Mouse (Mus musculus) stomach, postnatal 0 days (tissue): ENCODE measurements at regions not wholly inside any gene's neighbourhood (a gene's known extent, or its start where the extent isn't known, plus 50 kb on each side); places are given as distances from the start of the nearest gene placed in this dataset.

ENCODE experiments used
- CTCF ChIP-seq: IDR thresholded peaks from 2 replicates; pipeline ENCODE4 v1.5.1; 2016; ENCODE audit warnings: antibody characterized with exemption, low read depth, mild to moderate bottlenecking, moderate library complexity
- EP300 ChIP-seq: optimal IDR thresholded peaks from 2 replicates; pipeline ENCODE3; 2016; ENCODE audit warnings: antibody characterized with exemption

DNA sequence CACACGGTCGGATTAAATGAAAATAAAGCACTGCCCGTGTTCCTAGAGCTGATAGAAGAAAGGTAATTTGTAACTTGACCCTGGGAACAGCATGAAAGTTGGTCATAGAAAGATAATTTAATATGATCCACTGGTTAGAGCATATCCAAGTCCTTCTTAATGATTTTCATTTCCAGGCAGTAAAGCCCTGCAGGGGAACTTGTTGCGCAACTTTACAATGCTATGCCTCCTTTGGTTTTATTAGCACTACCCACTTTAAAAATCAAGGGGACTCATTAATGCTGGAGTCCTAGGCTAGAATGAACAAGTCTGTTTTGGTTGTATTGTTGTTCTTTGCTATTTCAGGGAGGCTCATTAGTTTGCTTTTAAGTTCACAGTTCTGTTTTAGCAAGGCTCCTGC lies 66.9 kb upstream of the Cerkl start:
- TF ChIP-seq EP300 (no peak), CTCF (no peak)
